Mouse (Mus musculus) layer of hippocampus, adult 11-12 months (tissue): Measurements from ENCODE around the gene Casc1.

ENCODE experiments used
- DNase-seq: peaks from one replicate; pipeline ENCODE4 v3.0.0; 2022; ENCODE audit warnings: low spot score

The Casc1 gene

GRCm38 (mm10) chr6:145202432-145203125, 8.2 kb downstream of the Casc1 start:
- DNase-seq, result no peak

- DNase-seq, result no peak
These were observed 12.7 kb downstream of the Casc1 start for GRCm38 (mm10) chr6:145197949-145198686.

- DNase-seq, result no peak
These were observed 17.4 kb downstream of the Casc1 start for GRCm38 (mm10) chr6:145193446-145193845.

GRCm38 (mm10) chr6:145193038-145193437, 17.8 kb downstream of the Casc1 start:
- DNase-seq, result no peak

- DNase-seq, result peak; percentile 61
These were observed 23.4 kb downstream of the Casc1 start for GRCm38 (mm10) chr6:145187093-145188088.

GRCm38 (mm10) chr6:145186096-145186495, 24.7 kb downstream of the Casc1 start:
- DNase-seq, result no peak

DNA sequence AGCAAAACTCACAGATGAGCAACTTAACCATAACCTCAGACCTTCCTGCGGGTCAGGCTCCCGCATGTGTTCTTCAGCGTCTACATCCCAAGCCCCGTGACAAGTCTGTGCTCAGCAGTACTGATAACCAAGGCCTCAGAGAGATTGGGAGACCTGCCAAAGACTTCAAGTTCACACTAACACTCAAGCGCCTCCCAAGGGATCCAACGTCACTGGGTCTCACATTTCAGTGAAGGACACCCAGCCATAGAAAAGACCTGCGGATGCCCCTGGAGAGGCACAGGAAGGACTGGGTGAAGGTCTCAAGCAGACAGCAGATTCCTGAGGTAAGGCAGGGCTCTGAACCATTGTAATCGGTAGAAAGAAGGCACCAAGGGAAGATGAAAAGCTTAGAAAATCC, 28.8 kb downstream of the Casc1 start:
- DNase-seq, result no peak

DNA sequence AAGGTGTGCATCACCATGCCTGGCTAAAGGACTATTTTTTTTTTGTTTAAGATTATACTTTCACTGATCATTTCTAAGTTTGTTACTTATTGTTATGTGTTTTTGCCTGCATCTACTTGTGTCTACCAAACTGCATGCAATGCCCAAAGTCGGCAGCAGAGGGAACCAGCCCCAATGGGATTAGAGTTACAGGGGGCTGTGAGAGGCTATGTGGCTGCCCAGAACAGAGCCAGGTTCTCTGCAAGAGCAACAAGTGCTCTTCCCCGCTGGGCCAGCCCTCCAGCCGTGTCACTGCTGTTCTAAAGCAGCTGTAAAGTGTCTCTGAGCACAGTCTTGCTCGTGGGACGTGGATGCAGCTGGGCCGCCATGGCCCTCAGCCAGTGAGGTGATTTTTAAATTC, 31.1 kb downstream of the Casc1 start:
- DNase-seq, result peak; percentile 52

DNA sequence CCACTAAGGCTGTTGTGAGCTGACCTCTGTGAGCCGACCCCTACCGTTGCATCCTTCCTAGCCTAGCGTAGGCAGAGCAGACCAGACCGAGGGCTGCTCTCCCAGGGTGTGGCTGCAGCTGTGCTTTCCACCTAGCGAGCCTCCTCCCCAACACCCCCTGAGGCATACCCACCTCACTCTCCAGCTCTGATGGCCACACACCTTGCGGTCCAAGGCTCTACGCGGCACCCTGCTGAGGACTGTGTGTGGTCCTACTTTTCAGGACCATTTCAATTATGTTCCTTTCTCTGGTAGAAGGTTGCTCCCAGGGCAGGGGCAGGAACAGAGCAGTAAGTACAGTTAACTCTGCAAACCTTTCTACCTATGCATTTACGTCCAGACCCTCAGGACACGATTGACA, 34.3 kb downstream of the Casc1 start:
- DNase-seq, result no peak

DNA sequence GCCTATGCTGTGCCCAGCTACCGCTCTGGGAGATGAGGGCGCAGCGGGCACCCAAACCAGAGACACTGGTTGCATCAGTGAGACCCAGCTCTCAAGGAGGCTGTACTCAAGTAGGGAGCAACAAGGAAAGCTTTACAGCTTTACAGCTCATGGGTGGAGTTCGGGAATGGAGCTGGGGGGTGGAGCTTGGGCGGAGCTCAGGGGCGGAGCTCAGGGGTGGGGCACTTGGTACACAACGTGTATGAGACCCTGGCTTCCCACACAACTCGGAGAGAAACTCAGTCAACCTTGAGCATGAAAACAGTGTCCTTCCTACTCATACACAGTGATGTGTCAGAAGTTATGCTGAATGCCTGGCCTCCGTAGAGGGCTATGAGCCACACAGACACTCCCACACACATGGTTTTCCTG, 35.2 kb downstream of the Casc1 start:
- DNase-seq, result no peak

DNA sequence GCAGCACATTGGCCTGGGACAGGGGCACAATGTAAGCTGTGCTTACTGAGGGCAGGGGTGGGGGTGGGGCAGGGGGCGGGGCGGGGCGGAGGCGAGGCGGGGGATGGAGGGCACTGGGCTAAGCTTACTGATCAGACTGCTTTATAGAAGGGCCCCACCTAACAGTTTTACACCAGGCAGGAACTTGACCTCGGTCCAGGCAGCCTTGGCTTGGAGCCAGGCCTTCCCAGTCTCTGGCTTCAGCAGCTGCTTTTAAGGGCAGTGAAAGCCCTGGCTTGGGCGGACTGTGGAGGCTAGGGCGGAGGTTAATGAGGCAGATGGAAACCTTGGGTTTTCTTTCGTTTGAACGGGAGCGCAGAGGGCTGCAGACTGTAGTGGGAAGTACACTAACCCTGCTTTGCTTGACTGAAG, 37.0 kb downstream of the Casc1 start:
- no peak for DNase-seq

DNA sequence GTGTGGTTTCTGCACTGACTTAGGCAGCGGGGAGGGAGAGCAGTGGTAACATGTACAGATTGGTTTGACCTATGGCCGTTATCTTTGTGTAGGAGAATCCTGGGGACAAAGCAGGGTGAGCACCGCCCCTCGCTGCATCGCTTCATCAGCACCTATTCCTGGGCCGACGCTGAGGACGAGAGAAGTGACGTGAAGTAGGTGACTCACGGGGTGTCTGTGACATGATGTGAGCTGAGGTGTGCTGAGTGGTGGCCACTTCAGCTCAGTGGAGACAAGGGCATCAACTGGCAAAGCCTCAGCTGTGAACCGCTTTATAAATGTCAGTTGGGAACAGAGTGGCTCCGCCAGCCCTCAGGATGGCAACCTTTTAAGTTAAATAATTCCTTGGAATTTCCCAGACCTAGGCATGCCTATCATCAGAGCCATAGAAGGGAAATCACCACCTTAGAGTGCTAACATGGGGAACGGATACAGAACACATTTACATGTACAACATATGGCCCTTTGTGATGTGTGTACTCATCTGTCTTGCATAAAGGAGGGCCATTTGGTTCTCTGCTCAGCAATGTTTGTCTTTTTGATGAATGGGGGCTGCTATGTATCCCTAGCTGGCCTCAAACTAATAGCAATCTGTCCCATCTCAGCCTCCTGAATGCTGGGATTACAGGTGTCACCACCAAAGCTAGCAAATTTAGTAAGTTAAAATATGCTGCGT, 38.8 kb downstream of the Casc1 start:
- no peak for DNase-seq

GRCm38 (mm10) chr6:145160581-145160980, 50.2 kb downstream of the Casc1 start:
- no peak for DNase-seq

DNA sequence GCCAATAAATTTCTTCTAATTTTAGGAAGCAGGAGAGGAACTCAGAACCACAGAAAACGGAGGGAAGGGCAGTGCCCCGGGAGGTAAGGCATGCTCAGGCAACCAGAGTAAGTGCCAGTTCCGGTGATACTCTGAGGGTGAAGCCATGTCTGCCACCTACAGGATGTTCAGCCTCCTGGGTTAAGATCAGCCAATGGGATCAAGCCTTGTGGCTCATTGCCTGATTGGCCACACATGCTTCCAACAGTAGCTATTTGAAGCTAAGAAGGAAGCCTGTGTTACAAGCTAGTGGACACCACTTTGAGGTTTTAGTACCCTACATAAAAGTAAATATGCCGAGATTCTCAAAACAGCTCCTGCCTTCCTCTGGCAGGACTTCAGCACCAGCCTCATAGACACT, 52.2 kb downstream of the Casc1 start:
- DNase-seq, result no peak

DNA sequence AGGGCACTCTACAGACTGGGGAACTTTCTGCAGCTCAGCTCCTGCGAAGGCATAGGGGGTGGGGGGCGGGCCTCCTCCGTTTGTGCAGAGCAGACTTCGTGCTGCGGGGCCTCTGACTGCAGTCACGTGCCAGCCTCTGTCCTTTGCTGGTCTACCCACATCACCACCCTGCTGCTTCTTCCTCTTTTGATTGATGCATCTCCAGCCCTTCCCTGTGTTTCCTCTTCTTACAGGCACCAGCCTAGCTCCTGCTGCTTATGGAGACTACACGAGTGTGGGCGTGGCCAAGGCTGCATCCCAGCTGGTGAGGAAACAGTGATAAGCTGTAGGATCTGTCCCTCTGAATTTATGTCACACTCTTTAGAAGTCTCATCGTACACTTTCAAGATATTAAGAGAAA, 61.8 kb downstream of the Casc1 start:
- peak; percentile 28 for DNase-seq

DNA sequence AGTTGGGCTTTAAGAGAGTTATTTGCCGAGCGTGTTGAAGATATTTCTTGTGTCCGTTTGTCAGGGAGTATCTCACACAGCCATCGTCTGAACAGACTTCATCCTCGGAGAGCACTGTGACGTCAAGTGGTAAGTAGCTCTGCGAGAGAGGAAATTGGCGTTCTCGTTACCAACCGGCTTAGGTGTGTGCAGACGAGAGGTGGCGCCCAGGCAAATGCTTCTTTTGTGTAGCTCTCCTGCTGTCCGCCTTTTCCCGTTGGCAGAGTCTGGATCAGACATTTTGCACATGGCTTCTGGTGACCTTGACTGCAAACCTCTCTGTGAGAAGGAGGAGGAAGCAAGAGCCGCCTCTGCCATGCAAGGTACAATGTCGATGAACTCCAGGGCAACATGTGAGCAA, 63.1 kb downstream of the Casc1 start:
- DNase-seq, result no peak

- DNase-seq, result no peak
These were observed 65.6 kb downstream of the Casc1 start for GRCm38 (mm10) chr6:145145173-145145572.

GRCm38 (mm10) chr6:145141827-145142226, 69.0 kb downstream of the Casc1 start:
- DNase-seq, result no peak

GRCm38 (mm10) chr6:145140706-145141105, 70.1 kb downstream of the Casc1 start:
- DNase-seq, result no peak

GRCm38 (mm10) chr6:145139776-145140475, 70.9 kb downstream of the Casc1 start:
- DNase-seq, result no peak

GRCm38 (mm10) chr6:145139236-145139635, 71.6 kb downstream of the Casc1 start:
- DNase-seq, result no peak
